In genomic region chr4:152625032-152626003, GRCm38 (mm10) we compare ENCODE assay signal across 8 mouse cellular contexts.
A peak's percentile ranks its signal among the peaks of the same experiment; 100 is the strongest.
DNase-seq lines count a peak whose midpoint lies in the region; ATAC-seq lines count a peak whose summit lies in the region.
"Had no signal": no experiment of that assay in that cellular context is flagged by ENCODE, and none has a peak within 500 bp of the region (broad histone marks: within the 10 kb centered on the region; RNA-seq: fewer than 3 reads in every experiment).

No protein-coding gene starts in this region.

- DNase-seq in adrenal gland, postnatal 10 days: peak; percentile 77
- peak; percentile 52 to 67 for DNase-seq in cerebellum, postnatal 36 days
- DNase-seq in gastrocnemius, postnatal 14 days: peak; percentile 51
- peak; percentile 38 to 79 for DNase-seq in left cerebral cortex, adult 8-10 months (ENCODE audit: low spot score in 2 of 2)
- DNase-seq in mesoderm, embryonic 11.5 days (ENCODE audit: low read depth, low spot score): peak; percentile 86
- peak; percentile 22 for DNase-seq in skeletal muscle tissue, adult 2 months (ENCODE audit: low read depth, low spot score)

- no peak overlapping the region for H3K27ac ChIP-seq in intestine, embryonic 15.5 days

- WGBS in intestine, embryonic 15.5 days: 7% methylated on average over 22 of the region's 22 CpGs

- H3K9ac ChIP-seq in intestine, embryonic 15.5 days: no peak overlapping the region

- H3K4me3 ChIP-seq in intestine, embryonic 15.5 days (replicated peaks): no peak overlapping the region
- H3K4me3 ChIP-seq: megakaryocyte, embryonic 14.5 days had no signal

- no peaks in the 10 kb centered on the region for H3K9me3 ChIP-seq in intestine, embryonic 15.5 days

- no peaks in the 10 kb centered on the region for H3K36me3 ChIP-seq in intestine, embryonic 15.5 days

- H3K4me2 ChIP-seq in intestine, embryonic 15.5 days (replicated peaks): peak overlapping the region; percentile 24; the same call in 1 of the 2 replicates

- no peaks in the 10 kb centered on the region for H3K27me3 ChIP-seq in intestine, embryonic 15.5 days (replicated peaks)
- H3K27me3 ChIP-seq: megakaryocyte, embryonic 14.5 days had no signal

- intact Hi-C loops in gastrocnemius, postnatal 14 days (cut with DNase I; ENCODE audit: low total_unique reads): no loop called here

- ATAC-seq in intestine, embryonic 15.5 days: peak; percentile 71

- peaks cover 3% of the 10 kb centered on the region; the same call in 1 of the 2 replicates for H3K4me1 ChIP-seq in intestine, embryonic 15.5 days (replicated peaks)
- H3K4me1 ChIP-seq: megakaryocyte, embryonic 14.5 days had no signal

Comparison
In these comparisons a context has a peak if more than half of its experiments do, and no peak if none do; other contexts are left out.
1. DNase-seq: peak in every context shown above with its lines; median percentile 86 in mesoderm, embryonic 11.5 days; 77 in adrenal gland, postnatal 10 days; 60 in cerebellum, postnatal 36 days; 58 in left cerebral cortex, adult 8-10 months; 51 in gastrocnemius, postnatal 14 days; 22 in skeletal muscle tissue, adult 2 months.